Mouse (Mus musculus): ENCODE results near the gene Atg101. TPM values are rescaled to one million over a fixed set of nuclear protein-coding genes. Genes with fewer than 3 reads are reported as not detected.

Gene Atg101
- polyA plus RNA-seq (2012; rRNA removed) = 18.2 and 18.4 TPM in 2 replicates

DNA sequence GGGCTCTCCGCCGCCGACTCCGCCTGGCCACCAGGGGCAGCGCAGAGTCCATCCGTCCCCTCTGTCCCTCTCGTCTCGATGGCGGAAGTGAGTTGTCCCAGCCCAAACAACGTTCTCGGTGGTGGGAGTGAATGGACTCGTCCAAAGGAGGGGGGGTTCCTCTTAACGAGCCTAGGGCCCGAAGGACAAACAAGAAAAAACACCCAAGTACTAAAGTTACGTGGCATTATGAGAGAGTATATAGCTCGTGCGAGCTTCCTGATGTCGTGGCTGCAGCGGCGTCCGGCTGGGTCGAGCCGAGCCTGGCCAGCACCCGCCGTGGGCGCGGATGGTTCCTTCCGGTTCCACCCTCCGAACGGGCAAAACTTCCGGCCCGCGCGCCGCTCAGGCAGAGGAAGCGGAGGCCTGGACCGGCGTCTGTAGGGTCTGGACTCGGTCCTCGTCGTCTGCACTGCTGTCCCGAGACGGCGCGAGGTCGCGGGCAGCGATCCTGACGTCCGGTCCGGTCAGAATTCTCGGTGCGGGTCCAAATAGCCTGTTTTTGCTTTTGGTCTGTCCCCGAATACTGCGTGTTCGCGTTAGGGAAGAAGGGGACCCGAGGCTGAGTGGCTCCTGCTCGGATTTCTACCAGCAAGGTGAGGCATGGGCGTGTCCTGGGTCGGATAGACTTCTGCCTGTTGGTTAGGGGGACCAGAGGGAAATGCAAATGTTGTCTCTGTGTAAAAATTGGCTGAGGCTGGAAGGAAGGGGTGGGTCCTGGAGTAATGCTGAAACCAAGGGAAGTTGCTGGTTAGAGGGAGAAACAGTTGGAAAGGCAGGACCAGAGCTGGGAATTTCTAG lies at the start of gene Atg101:
Atg101 (plus strand) TSS at position 362 of the 840 bp plus-strand sequence.

DNA sequence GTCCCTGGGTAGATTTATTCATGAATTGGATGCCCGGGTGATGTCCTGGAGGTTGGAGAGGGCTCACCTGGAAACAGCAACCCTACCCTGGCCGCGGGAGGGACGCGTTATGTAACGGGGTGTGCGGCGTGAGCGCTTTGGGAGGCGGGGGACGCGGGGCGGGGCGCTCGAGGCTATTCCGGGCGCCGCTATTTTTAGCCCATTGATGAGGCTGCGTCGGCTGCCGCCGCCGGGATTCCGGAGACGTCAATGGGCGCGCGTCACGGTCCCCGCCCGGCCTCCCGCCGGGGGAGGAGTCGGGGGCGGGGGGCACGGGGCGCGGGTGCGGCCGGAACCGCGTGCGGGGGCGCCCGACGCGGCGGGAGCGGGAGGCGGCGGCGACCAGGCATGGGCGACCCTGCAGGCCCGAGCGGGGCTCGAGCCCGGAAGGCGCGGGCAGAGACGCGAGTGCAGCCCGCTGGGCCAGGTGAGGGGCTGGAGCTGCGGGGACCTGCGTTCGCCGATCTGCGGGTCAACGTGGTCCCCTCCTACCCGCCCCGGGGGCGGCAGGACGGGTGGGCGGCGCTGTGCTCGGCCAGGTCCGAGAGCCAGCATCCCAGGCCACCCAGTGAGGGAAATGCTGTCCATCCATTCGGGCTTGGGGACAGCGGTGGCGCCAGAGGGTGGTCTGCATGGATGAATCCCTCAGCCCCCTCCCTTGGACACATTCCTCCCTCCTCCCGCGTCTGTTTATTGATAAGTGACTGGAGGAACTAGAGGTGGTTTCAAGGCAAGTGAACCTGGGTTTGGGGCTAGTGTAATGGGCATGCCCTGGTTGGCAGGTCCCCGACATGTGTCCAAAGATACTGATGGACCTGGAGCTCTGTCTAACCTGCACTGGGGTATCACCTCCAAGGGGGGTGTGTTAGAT lies 29.9 kb upstream of the Atg101 start, which contains the start of gene Nr4a1:
Nr4a1 (plus strand) TSS at position 384 of the 910 bp plus-strand sequence.

DNA sequence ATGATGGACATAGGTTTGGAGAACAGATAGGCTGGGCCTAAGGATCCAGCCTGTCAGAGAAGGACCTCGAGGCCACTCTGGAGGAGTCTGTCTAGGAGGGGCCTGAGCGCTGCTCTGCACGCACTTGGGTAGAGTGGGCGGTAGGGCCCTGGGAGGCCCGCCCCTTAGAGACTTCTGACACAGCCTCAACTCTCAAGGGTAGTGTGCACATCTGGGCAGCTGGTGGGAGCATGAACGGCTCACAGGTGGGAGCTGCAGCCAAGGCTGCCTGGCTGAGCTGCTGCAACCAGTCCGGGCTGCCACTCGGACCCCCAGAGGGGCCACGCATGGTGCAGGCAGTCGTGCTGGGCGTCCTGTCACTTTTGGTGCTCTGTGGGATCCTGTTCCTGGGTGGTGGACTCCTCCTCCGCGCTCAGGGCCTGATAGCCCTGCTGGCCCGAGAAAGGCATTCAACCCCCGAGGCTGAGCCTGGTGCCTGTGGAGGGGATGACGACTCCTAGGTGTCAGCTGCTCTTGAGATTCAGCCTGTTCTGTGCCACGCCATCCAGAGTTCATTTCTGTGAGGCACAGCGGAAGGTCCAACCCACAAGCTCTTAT lies 9.1 kb downstream of the Atg101 start, which contains the start of gene 6030408B16Rik:
6030408B16Rik (plus strand) TSS at position 188 of the 597 bp plus-strand sequence.

Other genes starting within 250 kb of the Atg101 start
- gene Gm47841, start 236.9 kb upstream of the Atg101 start, polyA plus RNA-seq (2012; rRNA removed) = not detected in 2 replicates
- gene Fignl2, start 205.7 kb upstream of the Atg101 start, polyA plus RNA-seq (2012; rRNA removed) = 1.0 and 1.2 TPM in 2 replicates
- gene Ankrd33, start 168.5 kb upstream of the Atg101 start, polyA plus RNA-seq (2012; rRNA removed) = not detected in 2 replicates
- 1.1 and 1.4 TPM in 2 replicates for gene Acvrl1, start 155.8 kb upstream of the Atg101 start, polyA plus RNA-seq (2012; rRNA removed)
- gene Acvr1b, start 110.2 kb upstream of the Atg101 start, polyA plus RNA-seq (2012; rRNA removed) = 3.1 and 3.4 TPM in 2 replicates
- 0.46 and 0.78 TPM in 2 replicates for gene Grasp, start 60.1 kb upstream of the Atg101 start, polyA plus RNA-seq (2012; rRNA removed)
- gene Nr4a1, start 30.0 kb upstream of the Atg101 start, polyA plus RNA-seq (2012; rRNA removed) = 0.34 and 0.45 TPM in 2 replicates
- 0.10 and 0.14 TPM in 2 replicates for gene 6030408B16Rik, start 8.9 kb downstream of the Atg101 start, polyA plus RNA-seq (2012; rRNA removed)
- 0.12 and 0.15 TPM in 2 replicates for gene Krt80, start 85.9 kb downstream of the Atg101 start, polyA plus RNA-seq (2012; rRNA removed)
- gene Krt7, start 126.8 kb downstream of the Atg101 start, polyA plus RNA-seq (2012; rRNA removed) = 0.97 and 1.1 TPM in 2 replicates
- gene Krt87, start 154.5 kb downstream of the Atg101 start, polyA plus RNA-seq (2012; rRNA removed) = not detected in 2 replicates
- gene Krt88, start 163.5 kb downstream of the Atg101 start, polyA plus RNA-seq (2012; rRNA removed) = not detected in 2 replicates
- not detected in 2 replicates for gene Krt81, start 179.5 kb downstream of the Atg101 start, polyA plus RNA-seq (2012; rRNA removed)
- not detected in 2 replicates for gene Krt86, start 189.2 kb downstream of the Atg101 start, polyA plus RNA-seq (2012; rRNA removed)
- gene Krt83, start 207.2 kb downstream of the Atg101 start, polyA plus RNA-seq (2012; rRNA removed) = 0.03 TPM in 1 of 2 replicates, not detected in the other
- not detected in 2 replicates for gene Gm49425, start 233.0 kb downstream of the Atg101 start, polyA plus RNA-seq (2012; rRNA removed)
- gene Krt84, start 248.5 kb downstream of the Atg101 start, polyA plus RNA-seq (2012; rRNA removed) = not detected in 2 replicates